Mouse (Mus musculus): ENCODE data around the gene Adssl1. TPM values are rescaled to one million over a fixed set of nuclear protein-coding genes. Genes with fewer than 3 reads are reported as not detected.

Adssl1 gene
- polyA plus RNA-seq, 2 experiments from 2014 or later = 0.86 to 1.3 TPM

DNA sequence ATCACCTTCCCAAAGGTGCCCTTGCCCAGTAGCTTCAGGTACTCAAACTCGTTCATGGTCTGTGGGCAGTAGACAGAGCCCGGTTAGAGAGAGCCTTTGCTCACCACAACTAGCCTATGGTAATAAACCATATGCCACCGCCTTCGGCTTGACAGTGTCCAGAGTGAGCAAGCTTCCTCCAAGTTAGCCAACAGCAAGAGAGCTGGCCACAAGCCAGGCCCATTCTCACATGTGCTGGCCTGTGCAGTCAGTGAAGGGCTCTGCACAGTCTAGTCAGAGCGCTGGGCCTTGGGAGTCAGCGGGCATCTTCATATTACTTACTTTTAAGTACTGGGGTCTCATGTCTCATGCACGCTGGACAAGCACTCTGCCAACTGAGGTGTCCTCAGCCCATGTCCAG, 38.8 kb downstream of the Adssl1 start:
- no peak for ATAC-seq

DNA sequence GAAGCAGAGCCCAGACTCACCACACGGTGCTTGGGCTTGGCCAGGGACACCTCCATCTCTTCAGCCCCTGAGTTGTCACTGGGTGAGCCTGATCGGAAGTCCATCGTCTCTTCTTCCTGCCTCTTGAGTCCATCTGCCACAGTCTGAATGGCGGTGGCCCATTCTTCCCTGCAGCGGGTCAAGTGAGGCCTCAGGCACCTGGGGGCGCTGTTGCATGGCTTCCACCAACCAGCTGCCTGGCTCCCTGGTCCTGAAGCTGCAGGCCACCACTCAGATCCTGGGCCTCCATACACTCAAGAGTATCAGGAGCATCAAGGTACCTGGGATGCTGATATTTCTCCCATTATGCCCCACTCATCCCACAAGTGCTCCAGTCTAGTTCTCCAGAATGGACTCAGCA, 39.3 kb downstream of the Adssl1 start:
- ATAC-seq = no peak

DNA sequence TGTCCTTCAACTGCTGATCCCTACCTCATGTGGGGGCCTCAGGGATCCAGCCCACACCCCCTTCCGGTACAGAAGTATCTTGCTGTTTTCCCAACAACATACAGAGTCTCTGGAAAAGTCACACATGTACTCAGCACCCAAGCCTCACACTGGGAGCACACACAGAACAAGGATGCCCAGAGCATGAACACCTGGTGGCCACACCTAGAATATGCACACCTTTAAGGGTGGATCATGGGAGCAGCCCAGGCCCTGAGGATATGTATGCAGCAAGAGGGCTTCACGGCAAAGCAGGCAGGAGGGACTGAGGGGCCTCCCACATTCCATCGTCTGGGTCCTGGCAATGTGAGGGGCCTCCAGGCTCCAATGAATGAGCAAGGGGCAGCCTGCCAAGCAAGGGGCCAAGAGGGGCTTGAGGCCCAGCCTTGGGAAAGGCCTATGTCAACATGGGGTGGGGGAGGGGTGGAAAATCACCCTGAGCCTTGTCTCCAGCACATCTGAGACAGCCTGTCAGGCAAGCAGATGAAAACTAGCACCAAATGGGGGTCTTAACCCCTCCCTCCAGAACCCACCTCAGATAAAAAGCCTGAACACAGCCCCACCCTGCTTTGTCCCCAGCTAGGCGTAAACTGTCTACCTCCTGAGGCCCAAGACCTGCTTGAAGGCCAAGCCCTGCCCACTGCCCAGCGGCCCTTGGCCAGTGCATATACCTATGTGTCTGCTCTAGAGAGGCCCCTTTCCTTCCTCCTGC, 40.9 kb downstream of the Adssl1 start:
- no peak for ATAC-seq

DNA sequence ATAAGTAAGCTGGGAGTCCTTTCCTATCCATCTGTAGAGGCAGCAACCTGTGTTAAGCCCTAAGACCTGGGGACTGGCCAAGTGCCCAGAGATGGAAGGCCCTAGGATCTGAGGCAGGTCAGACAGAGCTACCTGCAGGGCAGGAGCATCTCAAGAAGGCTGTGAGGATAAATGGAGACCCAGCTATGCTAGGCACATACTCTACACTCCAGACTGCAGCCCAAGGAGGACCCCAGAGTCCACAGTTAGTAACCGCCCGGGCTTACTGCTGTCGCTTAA, 41.4 kb downstream of the Adssl1 start:
- no peak for ATAC-seq

DNA sequence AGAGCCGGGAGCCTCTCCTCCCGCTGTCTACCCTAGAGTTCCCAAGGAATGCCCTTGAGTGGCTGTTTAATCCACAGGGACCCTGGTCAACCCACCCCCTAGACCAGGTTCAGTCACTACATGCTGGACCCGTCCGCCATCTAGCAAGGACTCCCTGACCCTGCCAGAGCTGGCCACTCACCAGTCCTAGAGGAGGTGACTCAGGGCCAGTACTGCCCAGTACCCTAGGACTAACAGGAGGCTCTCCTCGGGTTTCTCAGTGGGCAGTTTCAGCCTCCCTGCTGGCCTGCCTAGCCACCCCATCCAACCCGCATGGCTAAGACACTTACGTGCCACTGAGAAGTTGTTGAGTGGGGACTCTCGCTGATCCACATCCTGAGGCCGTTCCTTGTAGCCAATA, 42.0 kb downstream of the Adssl1 start:
- ATAC-seq = no peak

DNA sequence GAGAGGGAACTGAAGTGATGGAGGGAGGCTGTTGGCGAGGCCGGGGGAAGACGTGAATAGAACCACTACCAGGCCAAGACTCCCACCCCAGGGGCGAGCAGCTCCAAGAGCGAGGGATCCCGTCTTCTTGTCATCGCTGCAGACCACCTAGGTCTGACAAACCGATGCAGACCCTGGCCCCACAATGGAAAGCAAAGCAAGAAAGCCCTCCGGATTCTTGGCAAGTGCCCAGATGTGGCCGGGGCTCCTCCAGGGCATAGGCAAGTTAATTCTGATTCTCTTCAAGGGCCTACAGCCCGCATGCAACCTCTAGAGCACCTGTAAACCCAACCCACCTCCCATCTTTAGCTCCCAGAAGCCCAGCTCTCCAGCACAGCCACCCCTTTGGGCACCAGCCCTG, 43.5 kb downstream of the Adssl1 start:
- no peak for ATAC-seq

DNA sequence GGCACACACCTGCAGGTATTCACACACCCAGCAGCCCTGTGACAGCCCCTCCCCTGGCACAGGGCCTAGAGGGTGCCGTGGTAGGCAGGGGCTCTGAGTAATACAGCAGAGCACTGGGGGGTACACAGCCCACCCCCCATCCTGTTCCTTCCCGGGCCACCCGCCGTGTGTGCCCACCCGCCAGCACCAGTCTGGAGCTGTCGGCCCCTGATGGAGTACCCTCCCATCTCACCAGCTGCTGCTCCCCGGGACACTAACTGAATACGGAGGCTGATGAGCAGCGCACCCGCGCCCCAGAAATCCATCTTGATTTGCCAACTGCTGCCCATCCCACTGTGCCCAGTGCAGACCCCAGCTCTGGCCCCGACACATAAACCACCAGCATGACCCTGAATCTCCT, 43.9 kb downstream of the Adssl1 start:
- no peak for ATAC-seq

DNA sequence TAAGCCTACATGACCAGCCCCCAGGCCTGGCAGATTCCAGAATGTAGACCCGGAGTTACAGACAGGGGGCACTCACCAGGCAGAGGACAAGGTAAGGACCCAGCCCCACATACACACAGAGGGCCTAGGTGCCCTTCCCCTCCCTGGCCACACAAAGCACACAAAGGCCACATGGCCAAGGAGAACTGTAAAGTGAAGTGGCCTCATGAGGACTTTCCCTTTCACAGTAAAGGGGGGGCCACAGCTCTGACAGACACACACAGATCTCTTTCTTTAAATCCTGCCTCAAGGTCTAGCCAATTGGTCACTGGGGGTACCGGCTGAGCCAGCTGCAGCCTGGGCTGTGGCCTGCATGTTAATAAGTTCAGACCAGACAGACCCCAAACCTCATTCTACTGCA, 44.3 kb downstream of the Adssl1 start:
- no peak for ATAC-seq

DNA sequence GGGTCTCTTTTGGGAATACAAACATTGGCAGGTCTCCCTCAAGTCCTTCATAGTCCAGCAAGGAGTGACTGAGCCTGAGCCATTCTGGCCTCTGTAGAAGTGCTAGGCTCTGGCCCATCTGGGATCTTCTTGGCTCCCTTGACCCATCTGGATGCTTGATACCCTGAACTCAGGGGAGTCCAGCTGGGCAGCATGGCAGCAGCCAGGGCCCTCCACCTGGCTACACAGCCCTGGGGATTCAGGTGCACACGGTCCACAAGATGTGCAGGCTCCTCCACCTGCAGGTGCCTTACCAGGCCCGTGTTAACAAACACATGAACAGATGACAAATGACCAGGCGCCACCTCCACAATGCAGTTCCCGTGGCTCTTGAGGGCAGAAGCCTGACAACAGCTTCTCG, 44.8 kb downstream of the Adssl1 start:
- ATAC-seq = no peak

DNA sequence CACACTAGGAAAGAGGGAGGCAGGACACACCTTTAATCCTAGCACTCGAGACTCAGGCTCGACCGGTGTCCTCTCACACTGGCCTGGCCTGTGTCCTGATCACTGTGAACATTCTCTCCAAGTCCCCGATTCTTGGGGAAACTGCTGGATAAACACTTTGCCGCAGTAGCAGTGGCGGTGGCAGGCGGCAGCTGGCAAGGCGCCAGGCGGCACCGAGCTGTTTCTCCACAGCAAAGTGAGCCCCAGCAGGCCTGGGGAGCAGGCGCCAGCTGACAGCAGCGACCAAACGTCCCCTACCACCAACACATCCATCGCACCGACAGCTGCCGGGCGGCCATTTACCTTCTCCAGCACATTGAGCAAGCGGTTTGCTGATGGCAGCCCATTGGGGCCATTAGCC, 45.6 kb downstream of the Adssl1 start:
- no peak for ATAC-seq

DNA sequence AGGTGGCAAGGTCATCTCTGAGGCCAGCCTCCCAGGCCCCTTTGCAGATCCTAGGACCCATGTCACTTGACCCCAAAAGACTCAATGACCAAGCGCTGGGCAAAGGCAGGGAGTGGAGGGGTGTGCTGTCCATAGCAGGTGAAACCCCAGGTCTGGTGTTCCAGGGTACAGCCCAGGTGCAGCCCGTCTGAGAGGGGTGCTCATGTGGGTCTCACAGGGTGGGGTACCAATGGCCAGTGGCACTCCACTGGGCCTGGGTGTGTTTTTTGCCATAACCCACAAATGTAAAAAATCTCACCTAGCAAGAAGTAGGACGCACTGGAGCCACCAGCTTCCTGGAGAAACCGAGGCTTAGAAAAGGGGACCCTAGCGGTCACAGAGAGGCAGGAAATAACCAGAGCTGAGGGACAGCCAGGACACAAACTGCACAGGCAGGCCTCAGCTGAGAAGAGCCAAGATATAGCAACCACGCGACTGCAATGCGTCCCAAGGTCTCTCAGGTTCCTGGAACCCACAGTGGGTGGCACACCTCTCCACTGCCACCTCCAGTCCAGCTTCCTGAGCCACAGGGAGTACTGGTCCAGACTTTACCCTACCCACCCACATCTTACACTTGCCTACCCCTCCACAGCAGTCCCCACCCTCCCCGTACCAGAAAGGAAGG, 46.2 kb downstream of the Adssl1 start:
- no peak for ATAC-seq

DNA sequence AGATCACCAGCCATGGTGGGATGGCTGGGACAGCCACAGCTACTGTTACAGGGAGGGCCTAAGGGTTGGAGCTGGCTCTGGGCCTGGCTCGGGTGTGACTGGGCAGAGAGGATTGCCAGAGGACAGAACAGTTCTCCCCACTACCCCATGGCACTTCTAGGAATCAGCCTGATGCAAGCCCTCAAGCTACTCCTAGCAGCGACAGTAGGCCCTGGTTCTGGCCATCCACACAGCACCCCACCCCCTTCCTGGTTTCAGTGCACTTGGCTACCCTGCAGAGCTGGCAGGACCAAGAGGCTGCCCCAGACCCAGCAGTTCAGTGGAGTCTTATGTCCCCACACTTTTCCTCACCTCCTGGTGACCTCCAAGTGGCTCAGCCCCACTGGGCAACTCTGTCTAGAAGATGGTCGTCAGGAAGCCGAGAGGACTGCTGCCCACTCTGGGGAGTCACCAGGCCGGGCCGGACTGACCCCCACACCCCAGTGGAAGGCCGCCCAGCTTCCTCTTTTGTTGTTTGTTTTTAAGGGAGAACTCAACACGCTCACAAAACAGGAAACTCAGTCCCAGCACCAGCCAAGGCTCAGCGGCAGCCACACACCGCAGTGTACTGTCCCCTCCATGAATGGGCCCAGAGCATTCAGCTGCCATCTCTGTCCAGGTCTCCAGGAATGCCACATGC, 47.9 kb downstream of the Adssl1 start:
- no peak for ATAC-seq

DNA sequence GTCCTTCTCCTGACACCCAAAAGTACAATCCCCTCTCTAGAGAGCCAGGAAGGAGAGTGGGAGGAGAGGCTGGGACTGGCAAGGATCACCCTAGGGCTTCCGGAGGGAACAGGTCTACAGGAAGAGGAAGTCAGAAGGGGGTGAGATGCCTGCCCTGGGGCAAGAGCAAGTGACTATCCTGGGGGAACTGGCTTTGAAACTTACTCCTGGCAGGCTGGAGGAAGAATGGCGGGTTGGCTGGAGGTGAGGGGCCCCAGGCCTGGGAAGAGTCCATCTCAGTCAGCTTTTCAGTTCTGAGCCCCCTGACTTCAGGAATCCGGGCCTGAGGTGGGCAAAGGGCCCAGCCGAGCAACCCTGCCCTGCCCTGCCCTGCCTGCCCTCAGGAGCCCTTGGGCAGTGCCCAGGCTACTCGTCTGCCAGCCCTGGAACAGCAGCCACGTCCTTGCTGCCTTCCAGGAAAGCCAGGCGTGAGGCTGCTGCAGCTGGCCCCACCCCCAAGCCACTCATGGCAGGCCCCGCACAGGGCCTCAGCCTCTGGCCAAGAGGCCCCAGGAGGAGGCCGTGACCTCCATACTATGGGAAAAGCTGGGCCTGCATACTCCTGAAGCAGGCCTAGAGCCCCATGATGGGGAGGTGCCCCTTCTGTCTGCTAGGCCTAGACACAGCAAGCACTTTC, 51.0 kb downstream of the Adssl1 start:
- ATAC-seq = no peak

DNA sequence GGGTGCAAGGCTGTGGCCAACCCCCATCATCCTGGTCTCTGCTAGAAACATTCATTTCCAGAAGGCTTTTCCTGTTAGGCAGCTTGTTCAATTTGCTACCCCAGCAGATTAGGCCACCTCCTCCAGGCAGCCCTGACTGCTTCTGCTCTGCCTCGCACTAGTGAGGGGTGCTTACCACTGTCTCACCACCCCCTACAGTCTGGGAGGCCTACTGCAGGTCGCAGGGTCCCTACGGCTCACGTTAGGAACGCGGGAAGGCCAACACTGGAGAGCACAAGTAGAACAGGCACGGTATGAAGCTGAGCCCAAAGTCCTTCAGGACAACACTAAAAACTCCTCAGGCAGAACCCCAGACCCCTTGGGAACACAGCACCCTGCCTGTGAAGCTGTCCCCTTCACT, 52.0 kb downstream of the Adssl1 start:
- ATAC-seq = no peak

DNA sequence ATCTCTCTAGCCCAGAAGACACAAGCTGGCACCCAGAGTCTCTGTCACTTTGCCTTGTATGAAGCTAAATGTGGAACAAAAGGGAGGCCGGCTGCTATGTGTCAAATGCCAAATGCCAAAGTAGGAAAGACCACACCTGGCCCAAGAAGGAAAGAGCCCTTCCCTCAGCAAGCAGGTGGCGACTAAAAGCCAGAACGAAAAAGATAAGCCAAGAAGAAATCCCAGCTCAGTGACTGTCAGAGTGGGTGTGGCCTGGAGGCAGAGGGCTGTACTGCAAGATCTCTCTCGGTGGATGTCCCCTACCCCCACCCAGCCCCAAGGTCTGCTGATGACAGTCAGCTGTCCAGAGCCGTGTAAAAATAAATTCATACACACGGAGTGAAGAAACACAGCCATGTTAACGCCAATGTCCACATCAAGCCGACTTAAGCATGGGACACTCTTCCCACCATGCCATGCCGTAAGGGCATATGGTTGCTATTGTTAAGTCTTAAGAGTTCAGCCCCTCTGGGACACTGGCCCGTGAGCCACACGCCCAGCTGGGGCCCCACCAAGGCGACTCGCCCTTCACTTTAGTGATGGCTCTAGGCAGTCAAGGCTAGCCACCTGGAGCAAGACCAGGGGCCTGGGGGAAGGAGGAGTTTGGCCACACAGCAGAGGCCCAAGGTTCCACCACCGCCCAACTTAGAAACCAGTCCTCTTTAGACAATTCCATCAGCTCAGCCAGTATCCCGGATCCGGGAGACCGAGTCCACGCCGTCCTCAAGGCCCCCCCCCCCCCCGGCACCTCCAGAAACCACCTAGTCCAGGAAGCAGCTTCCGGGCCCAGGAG, 53.1 kb downstream of the Adssl1 start:
- ATAC-seq = no peak

DNA sequence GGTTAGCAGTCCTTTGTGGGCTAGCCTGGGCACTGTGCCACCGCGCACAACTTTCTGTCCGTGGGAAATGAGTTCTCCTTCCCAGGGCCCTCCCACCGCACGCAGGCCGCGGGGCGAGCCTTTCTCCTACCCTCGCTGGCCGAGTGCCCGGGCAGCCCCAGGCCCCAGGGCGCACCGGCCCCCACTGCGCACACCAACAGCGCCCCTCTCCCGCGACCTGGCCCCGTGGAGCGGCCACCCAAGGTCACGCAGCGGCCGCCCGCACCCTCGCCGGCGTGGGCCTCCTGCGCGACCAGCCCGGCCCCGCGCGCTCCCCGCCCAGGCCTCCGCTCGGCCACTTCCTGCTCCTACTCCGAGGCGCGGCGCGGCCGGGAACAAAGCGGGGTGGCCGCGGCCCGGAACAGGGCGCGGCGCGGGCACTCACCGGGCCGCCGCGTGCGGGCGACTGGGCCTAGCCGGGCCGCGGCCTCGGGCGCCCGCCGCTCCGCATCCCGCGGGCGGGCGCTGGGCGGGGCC, 53.8 kb downstream of the Adssl1 start:
- ATAC-seq = peak; percentile 26

DNA sequence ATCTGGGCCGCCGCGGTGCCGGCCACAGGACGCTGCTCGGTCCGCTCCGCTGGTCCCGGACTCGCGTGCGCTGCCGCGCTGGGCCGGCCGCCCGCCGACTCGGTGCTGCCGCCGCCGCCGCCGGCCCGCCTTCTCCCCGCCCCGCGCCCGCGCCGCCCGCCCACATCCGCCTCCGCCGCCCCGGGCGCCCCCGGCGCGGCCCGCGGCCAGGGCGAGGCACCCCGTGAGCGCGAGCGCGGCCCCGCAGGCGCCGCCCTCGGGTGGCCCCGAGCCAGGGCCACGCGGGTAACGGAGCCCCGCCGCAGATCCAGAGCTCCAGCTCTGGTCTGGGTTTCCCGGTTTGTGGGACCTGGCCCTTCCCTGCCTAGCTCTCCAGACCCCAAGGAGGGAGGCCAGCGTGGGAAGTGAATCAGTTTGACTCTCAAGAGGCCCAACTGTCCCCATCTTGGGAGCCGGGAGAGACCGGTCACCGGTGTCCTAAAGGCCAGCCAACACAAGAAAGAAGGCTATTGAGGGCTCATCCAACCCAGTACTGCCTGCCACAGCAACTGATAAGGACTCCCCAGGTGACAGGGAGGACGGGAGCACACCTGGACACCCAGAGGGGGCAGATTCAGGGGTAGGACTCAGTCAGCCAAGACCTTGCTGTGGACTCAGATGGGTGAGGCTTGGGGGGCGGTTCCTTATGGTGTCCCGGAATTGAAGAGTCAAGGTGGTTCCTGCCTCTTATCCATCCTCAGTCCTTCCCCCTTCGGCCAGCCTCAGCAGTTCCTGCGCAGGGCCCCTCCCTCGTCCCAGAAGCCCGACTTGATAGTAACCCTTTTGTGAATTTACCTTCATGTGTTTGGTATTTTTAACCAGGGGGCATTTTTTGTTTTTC, 54.5 kb downstream of the Adssl1 start, which contains the start of gene Akt1:
TSS of gene Akt1 (minus strand) at position 753 of the 880 bp plus-strand sequence.
- ATAC-seq = peak; percentile 41

DNA sequence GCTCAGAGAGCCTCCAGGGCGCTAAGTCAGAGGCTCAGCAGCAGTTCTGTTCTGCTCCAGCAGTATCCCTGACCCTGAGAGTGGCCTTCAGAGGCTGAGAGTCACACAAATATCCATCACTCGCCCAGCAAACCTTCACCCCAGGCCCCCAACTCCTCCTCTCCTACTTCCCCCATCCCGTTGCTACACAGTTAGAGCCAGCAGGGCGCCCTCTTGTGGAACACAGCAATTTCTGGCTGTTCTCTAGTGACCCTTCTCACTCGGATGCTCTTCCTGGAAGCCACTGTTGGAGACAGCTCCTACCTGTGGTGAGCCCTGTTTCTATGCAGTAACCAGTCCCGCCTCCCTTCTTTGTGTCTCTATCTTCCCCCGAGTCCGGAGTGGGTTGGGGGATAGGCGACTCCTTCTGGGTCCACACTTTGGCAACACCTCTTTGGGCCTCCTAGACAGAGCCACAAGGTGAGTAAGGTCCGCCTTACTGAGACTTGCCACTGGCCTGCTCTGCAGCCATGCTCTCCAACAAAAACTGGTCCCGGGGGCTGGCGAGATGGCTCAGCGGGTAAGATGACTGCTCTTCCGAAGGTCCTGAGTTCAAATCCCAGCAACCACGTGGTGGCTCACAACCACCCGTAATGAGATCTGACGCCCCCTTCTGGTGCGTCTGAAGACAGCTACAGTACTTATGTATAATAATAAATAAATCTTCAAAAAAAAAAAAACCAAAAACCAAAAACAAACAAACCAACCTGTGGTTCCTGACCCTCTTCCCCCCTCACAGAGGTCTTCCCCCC, 55.6 kb downstream of the Adssl1 start:
- peak; percentile 70 for ATAC-seq

DNA sequence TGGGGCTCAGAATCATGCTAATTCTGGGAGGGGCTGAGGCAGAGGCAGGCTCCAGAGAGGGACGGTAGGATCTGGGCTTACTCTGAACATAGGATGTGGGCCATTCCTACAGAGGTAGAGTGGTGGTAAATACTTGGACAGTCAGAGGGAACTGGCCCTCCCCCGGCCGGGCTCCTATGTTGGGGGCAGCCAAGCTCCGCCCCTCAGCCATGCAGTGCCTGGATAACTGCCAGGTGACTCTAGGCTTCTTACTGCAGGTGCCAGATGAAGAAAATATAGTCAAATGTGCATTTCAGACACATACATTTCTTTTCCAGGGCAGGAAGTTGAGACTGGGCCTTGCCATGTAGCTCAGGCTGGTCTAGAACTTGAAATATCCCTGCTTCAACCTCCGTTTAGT, 57.2 kb downstream of the Adssl1 start:
- no peak for ATAC-seq

DNA sequence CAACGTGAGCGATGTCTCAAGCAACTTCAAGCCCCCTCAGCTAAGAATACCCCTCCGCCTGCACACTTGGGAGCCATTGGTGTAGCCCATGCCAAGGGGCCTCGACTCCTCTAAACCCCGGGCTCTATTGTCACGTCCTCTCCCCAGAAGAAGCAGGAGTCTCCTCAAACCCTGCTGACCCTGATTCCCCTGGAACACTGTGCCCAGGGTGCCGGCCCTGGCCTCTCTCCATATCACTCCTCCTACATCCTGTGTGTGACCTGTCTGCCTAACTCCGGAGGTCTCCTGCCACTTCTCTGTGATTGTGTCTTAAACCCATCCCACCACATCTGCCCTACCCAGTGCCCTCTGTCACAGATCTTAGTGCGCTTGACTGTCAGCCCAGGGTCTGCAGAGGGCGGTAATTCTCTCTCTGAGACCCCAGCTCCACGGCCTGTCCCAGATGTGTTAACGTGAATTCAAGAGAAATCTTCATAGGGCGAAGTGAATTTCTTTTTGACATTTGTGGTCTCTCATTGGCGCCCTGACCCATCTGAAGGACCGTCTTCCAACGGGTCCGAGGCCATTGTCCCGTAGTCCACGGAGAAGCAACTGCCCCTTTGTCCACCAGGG, 58.2 kb downstream of the Adssl1 start:
- no peak for ATAC-seq
